Mouse (Mus musculus): ENCODE measurements at regions not wholly inside any gene's neighbourhood (a gene's known extent, or its start where the extent isn't known, plus 50 kb on each side); places are given as distances from the start of the nearest gene placed in this dataset.
A peak's percentile ranks its signal among the peaks of the same experiment; 100 is the strongest.

GRCm38 (mm10) chr8:26886783-26887486 lies 90.2 kb upstream of the Zfp703 start:
- H3K27me3 ChIP-seq (ENCODE audit: control insufficient read depth, insufficient read depth, low read length), result no peaks in the 10 kb centered on the region
- no peak overlapping the region for H3K4me3 ChIP-seq (replicated peaks; ENCODE audit: insufficient read depth, low read depth, low read length)
- no peak for DNase-seq
- 92% methylated on average over 13 of the region's 13 CpGs for WGBS
- H3K27ac ChIP-seq (ENCODE audit: insufficient read depth, low read length), result no peak overlapping the region
- no peak for TF ChIP-seq POLR2A (IDR thresholded peaks at IDR 0.05; ENCODE audit: borderline replicate concordance, insufficient read depth, low read length)
- no peak for TF ChIP-seq CTCF (IDR thresholded peaks at IDR 0.05; ENCODE audit: borderline replicate concordance, insufficient read depth, low read depth, low read length)
- H3K4me1 ChIP-seq (ENCODE audit: control insufficient read depth, insufficient read depth, low read length), result peaks cover 6% of the 10 kb centered on the region

DNA sequence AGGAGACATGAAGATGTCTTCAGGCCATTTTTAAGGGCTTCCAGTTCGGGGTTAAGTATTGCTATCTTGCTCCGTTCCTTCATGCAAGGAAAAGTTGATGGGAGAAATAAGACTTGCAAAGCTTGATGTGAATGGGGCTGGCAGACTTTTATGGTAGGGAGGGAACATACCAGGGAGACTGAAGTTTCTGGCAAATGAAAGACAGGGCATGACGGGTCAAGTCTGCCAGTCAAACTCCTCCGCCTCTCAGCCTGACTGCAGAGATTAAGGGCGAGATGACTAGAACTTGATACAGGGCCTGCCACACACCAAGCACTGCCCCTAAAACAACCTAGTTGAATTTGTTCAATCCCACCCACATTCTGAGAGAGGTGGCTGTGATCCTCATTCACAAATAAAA lies 89.6 kb upstream of the Zfp703 start:
- peaks cover 12% of the 10 kb centered on the region for H3K4me1 ChIP-seq (ENCODE audit: control insufficient read depth, insufficient read depth, low read length)
- TF ChIP-seq POLR2A (IDR thresholded peaks at IDR 0.05; ENCODE audit: borderline replicate concordance, insufficient read depth, low read length) (no peak), CTCF (IDR thresholded peaks at IDR 0.05; ENCODE audit: borderline replicate concordance, insufficient read depth, low read depth, low read length) (no peak)
- H3K4me3 ChIP-seq (replicated peaks; ENCODE audit: insufficient read depth, low read depth, low read length), result no peak overlapping the region
- no peaks in the 10 kb centered on the region for H3K27me3 ChIP-seq (ENCODE audit: control insufficient read depth, insufficient read depth, low read length)
- WGBS, result 86% methylated on average over 5 of the region's 5 CpGs
- no peak for DNase-seq
- no peak overlapping the region for H3K27ac ChIP-seq (ENCODE audit: insufficient read depth, low read length)

DNA sequence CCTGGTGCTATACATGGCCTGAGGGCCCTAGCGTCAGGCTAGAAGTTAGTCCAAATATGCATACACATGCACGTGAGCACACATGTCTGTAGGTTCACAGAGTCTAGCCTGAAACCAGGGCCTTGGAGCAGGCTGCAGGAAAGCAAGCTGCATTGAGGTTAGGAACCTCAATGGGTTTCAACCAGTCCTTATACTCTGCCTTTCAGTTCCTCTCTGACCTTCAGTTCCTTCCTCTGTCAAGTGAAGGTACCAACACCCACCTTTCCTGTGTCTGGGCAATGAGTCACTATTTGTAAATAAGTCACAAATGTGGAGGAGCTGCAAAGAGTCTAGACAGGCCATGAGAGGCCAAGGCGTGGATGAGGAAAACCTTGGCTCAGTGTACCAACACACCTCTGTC lies 89.1 kb upstream of the Zfp703 start:
- TF ChIP-seq CTCF (IDR thresholded peaks at IDR 0.05; ENCODE audit: borderline replicate concordance, insufficient read depth, low read depth, low read length) (no peak), POLR2A (IDR thresholded peaks at IDR 0.05; ENCODE audit: borderline replicate concordance, insufficient read depth, low read length) (no peak)
- Histone ChIP-seq H3K4me3 (replicated peaks; ENCODE audit: insufficient read depth, low read depth, low read length) (no peak overlapping the region), H3K27me3 (ENCODE audit: control insufficient read depth, insufficient read depth, low read length) (no peaks in the 10 kb centered on the region), H3K4me1 (ENCODE audit: control insufficient read depth, insufficient read depth, low read length) (peaks cover 17% of the 10 kb centered on the region), H3K27ac (ENCODE audit: insufficient read depth, low read length) (no peak overlapping the region)
- WGBS, result 96% methylated on average over 3 of the region's 3 CpGs
- no peak for DNase-seq

DNA sequence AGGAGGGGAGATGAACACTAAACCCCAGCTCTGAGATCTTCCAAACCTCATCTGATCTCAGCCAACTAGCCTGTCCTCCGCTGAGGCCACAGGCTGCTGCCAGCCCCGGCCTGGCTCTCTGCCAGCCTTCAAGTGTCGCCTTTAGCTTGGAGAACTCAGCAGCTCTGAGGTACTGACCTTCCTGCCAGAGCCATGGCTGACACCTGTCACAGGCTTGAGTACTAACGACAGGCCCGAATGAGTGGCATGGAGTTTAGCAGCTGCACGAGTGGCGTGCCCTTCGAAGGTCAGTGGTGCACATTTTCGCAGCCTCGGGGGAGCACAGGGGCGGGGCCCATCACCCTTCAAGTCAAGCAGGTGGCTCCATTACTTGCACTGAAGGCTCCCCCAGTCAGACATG lies 85.2 kb upstream of the Zfp703 start:
- H3K27me3 ChIP-seq (ENCODE audit: control insufficient read depth, insufficient read depth, low read length), result no peaks in the 10 kb centered on the region
- no peak for TF ChIP-seq CTCF (IDR thresholded peaks at IDR 0.05; ENCODE audit: borderline replicate concordance, insufficient read depth, low read depth, low read length)
- TF ChIP-seq POLR2A (IDR thresholded peaks at IDR 0.05; ENCODE audit: borderline replicate concordance, insufficient read depth, low read length), result no peak
- WGBS, result 22% methylated on average over 11 of the region's 11 CpGs
- H3K27ac ChIP-seq (ENCODE audit: insufficient read depth, low read length), result no peak overlapping the region
- H3K4me3 ChIP-seq (replicated peaks; ENCODE audit: insufficient read depth, low read depth, low read length), result no peak overlapping the region
- peak; percentile 77 to 86 for DNase-seq
- H3K4me1 ChIP-seq (ENCODE audit: control insufficient read depth, insufficient read depth, low read length), result peaks cover 24% of the 10 kb centered on the region

DNA sequence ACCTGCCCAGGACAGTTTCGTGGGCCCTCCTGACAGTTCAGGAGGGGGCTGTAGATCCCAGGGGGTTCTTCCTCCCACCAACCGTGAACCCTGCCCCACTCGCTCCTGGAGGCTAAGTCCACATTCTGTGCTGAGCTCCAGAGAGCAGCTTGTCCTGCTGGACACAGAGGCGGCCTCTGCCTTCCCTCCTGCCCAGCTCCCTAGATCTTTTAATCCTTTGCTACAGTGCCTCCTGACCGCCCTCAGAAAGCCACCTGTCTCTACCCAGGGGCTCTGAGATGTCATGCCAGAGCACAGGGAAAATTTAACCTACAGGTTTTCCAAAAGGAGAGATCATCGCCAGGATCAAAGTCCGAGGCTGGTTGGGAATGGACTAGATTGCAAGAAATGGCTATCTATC lies 84.7 kb upstream of the Zfp703 start:
- Histone ChIP-seq H3K4me1 (ENCODE audit: control insufficient read depth, insufficient read depth, low read length) (peaks cover 24% of the 10 kb centered on the region), H3K4me3 (replicated peaks; ENCODE audit: insufficient read depth, low read depth, low read length) (no peak overlapping the region), H3K27me3 (ENCODE audit: control insufficient read depth, insufficient read depth, low read length) (no peaks in the 10 kb centered on the region), H3K27ac (ENCODE audit: insufficient read depth, low read length) (no peak overlapping the region)
- DNase-seq, result peak; percentile 50 to 59
- no peak for TF ChIP-seq POLR2A (IDR thresholded peaks at IDR 0.05; ENCODE audit: borderline replicate concordance, insufficient read depth, low read length)
- no peak for TF ChIP-seq CTCF (IDR thresholded peaks at IDR 0.05; ENCODE audit: borderline replicate concordance, insufficient read depth, low read depth, low read length)
- WGBS, result 22% methylated on average over 7 of the region's 7 CpGs

DNA sequence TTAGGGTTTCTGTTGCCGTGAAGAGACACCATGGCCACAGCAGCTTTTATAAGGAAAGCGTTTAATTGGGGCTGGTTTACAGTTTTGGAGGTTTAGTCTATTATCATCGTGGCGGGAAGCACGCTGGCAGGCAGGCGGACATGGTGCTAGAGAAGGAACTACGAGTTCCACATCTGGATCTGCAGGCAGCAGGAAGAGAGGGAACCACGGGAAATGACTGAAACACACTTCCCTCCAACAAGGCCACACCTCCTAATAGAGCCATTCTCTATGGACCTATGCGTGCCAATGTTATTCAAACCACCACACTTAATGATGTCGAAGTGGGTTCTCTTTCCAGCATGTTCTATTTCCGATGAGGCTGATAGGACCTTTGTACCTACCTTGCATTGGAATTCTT lies 81.3 kb upstream of the Zfp703 start:
- no peak overlapping the region for H3K27ac ChIP-seq (ENCODE audit: insufficient read depth, low read length)
- no peak overlapping the region for H3K4me3 ChIP-seq (replicated peaks; ENCODE audit: insufficient read depth, low read depth, low read length)
- H3K27me3 ChIP-seq (ENCODE audit: control insufficient read depth, insufficient read depth, low read length), result no peaks in the 10 kb centered on the region
- peaks cover 24% of the 10 kb centered on the region for H3K4me1 ChIP-seq (ENCODE audit: control insufficient read depth, insufficient read depth, low read length)
- no peak for DNase-seq
- TF ChIP-seq POLR2A (IDR thresholded peaks at IDR 0.05; ENCODE audit: borderline replicate concordance, insufficient read depth, low read length) (no peak), CTCF (IDR thresholded peaks at IDR 0.05; ENCODE audit: borderline replicate concordance, insufficient read depth, low read depth, low read length) (no peak)
- WGBS, result 91% methylated on average over 11 of the region's 11 CpGs

DNA sequence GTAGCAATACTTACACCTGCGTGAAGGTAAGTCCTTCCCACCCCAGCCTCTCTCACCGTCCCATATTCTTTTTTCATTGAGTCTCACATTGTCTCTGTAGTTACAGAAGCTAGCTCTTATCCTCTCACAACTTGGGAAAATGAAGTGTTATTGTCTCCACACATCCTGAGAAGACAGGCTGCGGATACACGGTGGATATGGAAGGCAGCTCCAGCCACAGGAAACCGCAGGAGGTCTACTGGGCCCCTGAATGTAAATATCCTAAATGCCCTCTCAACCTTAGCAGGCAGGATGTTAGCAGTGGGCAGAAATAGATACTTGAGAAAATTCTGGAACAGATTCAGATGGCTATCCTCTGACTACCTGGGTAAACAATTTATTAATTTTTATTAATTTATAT lies 73.8 kb upstream of the Zfp703 start:
- no peaks in the 10 kb centered on the region for H3K4me1 ChIP-seq (ENCODE audit: control insufficient read depth, insufficient read depth, low read length)
- H3K27ac ChIP-seq (ENCODE audit: insufficient read depth, low read length), result no peak overlapping the region
- TF ChIP-seq POLR2A (IDR thresholded peaks at IDR 0.05; ENCODE audit: borderline replicate concordance, insufficient read depth, low read length), result no peak
- H3K4me3 ChIP-seq (replicated peaks; ENCODE audit: insufficient read depth, low read depth, low read length), result no peak overlapping the region
- no peak for DNase-seq
- 84% methylated on average over 5 of the region's 5 CpGs for WGBS
- no peaks in the 10 kb centered on the region for H3K27me3 ChIP-seq (ENCODE audit: control insufficient read depth, insufficient read depth, low read length)

DNA sequence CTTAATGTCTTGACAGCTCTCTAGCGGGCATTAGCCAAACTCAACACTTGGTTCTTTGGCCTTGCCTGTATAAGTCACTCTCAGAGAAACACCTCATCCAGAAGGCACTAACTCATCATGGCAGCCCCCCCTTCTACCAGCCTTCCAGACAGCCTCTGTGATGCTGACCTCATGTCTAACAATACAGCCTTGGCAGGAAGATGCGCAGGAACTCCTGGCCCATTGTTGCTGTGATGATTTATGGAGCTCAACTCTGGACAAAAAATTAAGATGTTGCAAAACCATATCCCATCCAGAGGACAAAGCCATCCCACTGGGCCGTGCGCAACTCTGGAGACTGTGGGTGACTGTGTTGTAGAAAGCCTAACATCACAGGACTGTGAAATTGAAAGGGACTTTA lies 70.9 kb upstream of the Zfp703 start:
- no peaks in the 10 kb centered on the region for H3K27me3 ChIP-seq (ENCODE audit: control insufficient read depth, insufficient read depth, low read length)
- no peak overlapping the region for H3K4me3 ChIP-seq (replicated peaks; ENCODE audit: insufficient read depth, low read depth, low read length)
- TF ChIP-seq CTCF (IDR thresholded peaks at IDR 0.05; ENCODE audit: borderline replicate concordance, insufficient read depth, low read depth, low read length) (no peak), POLR2A (IDR thresholded peaks at IDR 0.05; ENCODE audit: borderline replicate concordance, insufficient read depth, low read length) (no peak)
- DNase-seq, result no peak
- no peaks in the 10 kb centered on the region for H3K4me1 ChIP-seq (ENCODE audit: control insufficient read depth, insufficient read depth, low read length)
- WGBS, result 93% methylated on average over 4 of the region's 4 CpGs
- no peak overlapping the region for H3K27ac ChIP-seq (ENCODE audit: insufficient read depth, low read length)

Measured in cerebellum, adult 2 months (tissue).